Mouse (Mus musculus) urinary bladder, postnatal 10 days (tissue): ENCODE data around the gene Pcolce2.
"Not testable (repeated sequence)": the region's sequence is repeated elsewhere in the genome, so short reads cannot be mapped to it uniquely, and the experiment has no call there.

Experiments
- DNase-seq: peaks from one replicate; pipeline ENCODE4 v3.0.0; 2022; ENCODE audit warnings: low spot score

Gene Pcolce2

DNA sequence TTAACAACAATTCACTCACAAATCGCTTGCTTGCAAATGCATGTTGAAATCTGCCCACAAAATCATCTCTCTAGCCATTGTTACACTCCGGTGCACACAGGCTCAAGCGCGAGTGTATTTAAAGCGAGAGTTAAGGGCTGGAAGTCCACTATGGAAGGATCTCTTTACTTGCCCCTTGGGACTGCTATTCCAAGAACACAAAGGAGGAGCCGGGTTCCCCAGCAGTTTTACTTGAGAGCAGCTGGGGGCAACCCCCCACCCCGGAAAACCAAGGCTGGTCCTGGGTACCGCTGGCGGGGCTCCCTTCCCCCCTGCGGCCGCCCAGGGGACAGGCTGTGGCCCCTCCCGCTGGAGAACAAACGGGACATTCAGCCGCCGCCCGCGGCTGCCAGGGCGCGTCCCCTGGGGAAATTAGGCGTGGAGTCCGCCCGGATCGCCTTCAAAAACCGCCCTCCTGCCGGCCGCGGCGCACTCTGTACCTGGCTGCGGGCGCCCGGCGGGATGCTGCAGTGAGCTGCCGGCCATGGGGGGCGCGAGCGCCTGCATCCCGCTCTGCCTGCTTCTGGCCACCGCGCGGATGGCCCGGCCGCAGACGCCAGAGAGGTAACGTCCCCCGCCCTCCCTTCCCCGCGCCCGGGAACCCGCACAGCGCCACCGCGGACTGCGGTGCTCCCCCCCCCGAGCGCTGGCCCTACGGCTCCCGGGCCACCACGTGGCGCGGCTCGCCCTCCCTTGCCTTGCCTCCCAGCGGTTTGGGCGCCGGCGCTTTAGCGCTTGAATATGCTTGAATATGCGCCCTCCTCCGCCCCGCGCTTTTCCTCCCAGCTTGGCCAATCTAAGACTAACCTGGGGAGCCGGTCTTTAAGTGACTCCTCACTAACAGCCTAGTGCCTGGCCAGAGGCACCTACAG lies at the start of gene Pcolce2:
Gene Pcolce2, plus strand, starts transcription at position 331 of the 911 bp plus-strand sequence.
- no peak for DNase-seq

- no peak for DNase-seq
Measured at GRCm38 (mm10) chr9:95588070-95588469, 49.3 kb upstream of the Pcolce2 start.

DNA sequence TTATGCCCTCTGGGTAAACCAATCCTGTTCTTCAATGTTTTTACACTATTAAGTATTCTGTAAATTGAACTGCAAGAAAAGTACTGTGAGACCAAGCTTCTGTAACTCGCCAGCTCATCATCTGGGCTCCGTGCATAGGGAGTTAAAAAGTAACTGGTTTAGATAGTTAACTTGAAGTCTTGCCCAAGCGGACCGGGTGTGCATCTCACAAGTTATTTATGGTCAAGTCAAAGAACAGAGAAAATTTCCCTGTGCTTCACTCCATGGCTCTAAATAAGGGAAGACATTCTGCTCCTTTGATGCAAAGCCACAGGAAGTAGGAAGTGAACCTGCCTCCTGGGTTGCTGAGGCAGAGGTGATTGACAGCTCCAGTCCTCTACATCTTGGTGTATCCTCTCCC lies 43.1 kb upstream of the Pcolce2 start:
- no peak for DNase-seq

- no peak for DNase-seq
Measured at GRCm38 (mm10) chr9:95597466-95598178, 39.8 kb upstream of the Pcolce2 start.

GRCm38 (mm10) chr9:95598179-95598721 lies 39.2 kb upstream of the Pcolce2 start:
- DNase-seq = no peak

- no peak for DNase-seq
Measured at GRCm38 (mm10) chr9:95599399-95599798, 38.0 kb upstream of the Pcolce2 start.

- DNase-seq = no peak
Measured at GRCm38 (mm10) chr9:95602849-95603248, 34.6 kb upstream of the Pcolce2 start.

- DNase-seq = no peak
Measured at GRCm38 (mm10) chr9:95603316-95603715, 34.1 kb upstream of the Pcolce2 start.

- no peak for DNase-seq
Measured at GRCm38 (mm10) chr9:95607196-95607595, 30.2 kb upstream of the Pcolce2 start.

GRCm38 (mm10) chr9:95612246-95612768 lies 25.1 kb upstream of the Pcolce2 start:
- DNase-seq = no peak

DNA sequence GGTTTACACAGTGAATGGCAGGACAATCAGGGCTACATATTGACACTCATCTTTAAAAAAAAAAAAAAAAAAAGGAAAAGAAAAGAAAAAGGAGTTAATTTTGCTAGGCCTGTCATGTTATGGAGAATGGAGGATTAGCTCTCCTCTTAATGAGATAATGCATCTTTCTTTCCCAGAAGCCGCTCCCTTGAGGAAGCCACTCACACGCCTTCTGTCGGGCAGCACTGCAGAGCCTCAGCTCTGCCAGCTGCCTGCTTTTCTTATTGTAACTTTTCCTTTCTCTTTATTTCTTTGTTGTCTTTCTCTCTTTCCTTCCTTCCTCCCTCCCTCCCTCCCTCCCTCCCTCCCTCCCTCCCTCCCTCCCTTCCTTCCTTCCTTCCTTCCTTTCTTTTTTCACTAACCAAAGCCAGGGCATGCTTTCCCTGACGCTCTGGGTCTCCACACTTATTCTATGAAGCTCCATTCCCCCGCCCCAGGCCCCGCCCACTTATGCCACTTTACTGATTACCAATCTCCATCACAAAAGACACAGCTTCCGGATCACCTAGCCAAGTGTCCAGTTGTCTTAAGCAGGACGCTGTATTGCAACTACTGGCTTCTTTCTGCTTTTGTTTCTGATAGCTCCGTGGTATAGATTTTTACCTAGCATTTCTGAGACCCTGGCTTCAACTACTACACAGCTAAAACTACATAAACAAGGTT lies 23.8 kb upstream of the Pcolce2 start:
- no peak for DNase-seq

- DNase-seq = no peak
Measured at GRCm38 (mm10) chr9:95614861-95615615, 22.4 kb upstream of the Pcolce2 start.

DNA sequence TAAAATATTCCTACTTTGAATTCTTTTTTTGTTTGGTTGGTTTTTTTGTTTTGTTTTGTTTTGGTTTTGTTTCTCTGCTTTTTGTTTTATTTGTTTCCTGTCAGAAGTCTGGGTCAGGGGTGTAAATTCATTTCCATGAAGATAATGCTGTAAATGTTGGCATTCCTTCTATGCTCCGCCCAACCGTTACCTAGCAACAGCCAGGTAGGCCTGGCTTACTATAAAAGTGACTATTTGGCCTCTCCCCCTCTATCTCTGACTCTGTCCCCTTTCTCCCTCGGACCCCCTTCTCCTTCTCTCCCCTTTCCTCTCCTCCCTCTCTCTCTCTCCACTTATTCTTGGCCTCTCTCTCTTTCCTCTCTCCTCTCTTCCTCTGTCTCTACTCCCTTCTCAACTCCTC lies 21.4 kb upstream of the Pcolce2 start:
- no peak for DNase-seq

DNA sequence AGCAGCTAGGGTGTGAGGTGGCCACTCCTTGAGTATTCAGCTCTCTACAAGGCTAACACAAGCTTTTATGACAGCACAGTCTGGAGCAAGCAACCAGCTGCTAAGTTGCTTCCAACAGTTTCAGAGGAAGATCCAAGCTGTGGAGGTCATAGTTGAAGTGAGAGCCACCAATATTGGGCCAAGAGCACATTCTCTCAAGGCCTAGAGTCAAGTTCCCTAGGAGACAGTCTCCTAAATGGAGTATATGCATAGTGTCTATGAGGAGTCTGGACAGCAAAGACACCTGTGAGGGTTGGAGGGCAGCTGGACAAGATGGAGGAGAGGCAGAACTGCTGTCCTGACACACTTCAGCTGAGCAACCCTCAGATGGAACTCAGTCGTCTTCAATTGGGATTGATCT lies 18.8 kb upstream of the Pcolce2 start:
- DNase-seq = no peak

DNA sequence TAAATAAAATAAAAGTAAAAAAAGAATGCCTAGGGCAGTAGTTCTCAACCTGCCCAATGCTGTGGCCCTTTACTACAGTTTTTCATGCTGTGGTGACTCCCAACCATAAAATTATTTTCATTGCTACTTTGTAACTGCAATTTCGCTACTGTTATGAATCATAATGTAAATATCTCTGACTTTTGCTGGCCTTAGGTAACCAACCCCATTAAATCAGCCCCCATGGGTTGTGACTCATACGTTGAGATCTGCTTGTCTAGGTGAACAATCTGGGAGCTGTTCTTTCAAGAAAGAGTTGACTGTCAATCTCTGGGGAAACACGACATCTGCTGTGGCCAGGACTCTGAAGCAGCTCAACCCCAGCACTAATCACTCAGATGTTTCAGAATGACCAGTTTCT lies 13.3 kb upstream of the Pcolce2 start:
- DNase-seq = no peak

GRCm38 (mm10) chr9:95628439-95628948 lies 8.9 kb upstream of the Pcolce2 start:
- DNase-seq = no peak

- DNase-seq = not testable (repeated sequence)
Measured at GRCm38 (mm10) chr9:95629561-95629960, 7.8 kb upstream of the Pcolce2 start.

DNA sequence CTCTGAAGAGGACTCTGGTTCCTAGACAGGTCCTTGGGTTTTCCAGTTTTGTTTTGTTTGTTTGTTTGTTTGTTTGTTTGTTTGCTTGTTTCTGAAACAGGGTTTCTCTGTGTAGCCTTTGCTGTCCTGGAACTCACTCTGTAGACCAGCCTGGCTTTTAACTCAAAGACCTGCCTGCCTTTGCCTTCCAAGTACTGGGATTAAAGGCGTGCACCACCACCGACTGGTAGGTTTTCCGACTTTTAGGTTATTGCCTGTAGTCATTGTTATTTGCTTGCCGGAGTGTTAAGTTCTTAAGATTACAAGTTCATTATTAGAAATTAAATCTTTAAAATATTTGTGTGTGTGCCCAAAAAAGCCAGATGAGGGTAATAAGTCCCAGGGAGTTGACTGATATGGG lies 1.0 kb upstream of the Pcolce2 start:
- no peak for DNase-seq

DNA sequence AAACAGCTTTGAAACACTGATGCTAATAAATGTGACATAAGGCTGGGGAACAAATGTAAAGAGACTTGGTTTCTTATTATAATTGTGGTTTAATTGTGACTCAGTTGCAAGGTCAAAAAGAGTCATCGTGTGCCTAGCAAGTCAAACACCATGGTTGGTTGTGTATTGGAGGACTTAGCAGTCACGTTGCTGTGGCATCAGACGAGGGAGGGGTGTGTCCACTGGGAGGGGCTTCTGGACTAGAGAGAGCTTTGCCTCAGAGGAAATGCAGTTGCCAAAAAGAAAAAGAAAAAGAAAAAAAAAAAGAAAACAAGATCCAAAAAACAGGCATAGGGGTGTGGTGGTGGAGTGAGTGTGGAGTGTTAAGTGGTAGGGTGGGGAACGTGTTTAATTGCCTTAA lies 2.5 kb downstream of the Pcolce2 start:
- DNase-seq = no peak

GRCm38 (mm10) chr9:95645926-95646325 lies 8.5 kb downstream of the Pcolce2 start:
- no peak for DNase-seq

GRCm38 (mm10) chr9:95653363-95653762 lies 16.0 kb downstream of the Pcolce2 start:
- DNase-seq = no peak
